Mouse (Mus musculus) layer of hippocampus, postnatal 14 days (tissue): ENCODE results near the gene Slc5a10. TPM values are rescaled to one million over a fixed set of nuclear protein-coding genes. Genes with fewer than 3 reads are reported as not detected.
A peak's percentile ranks its signal among the peaks of the same experiment; 100 is the strongest.

Experiments used
- DNase-seq, 2 experiments: peaks; one replicate each; pipeline ENCODE4 v3.0.0; 2021 to 2022; ENCODE audit warnings: low spot score in 2 of 2, mixed read lengths in 1 of 2
- total RNA-seq, 2 experiments: library from RNA; stranded (reverse); gene quantifications; 2 replicates each; pipeline ENCODE4 v1.2.3; 2021

Gene Slc5a10
- total RNA-seq, 2 experiments from 2014 or later: 0.48 to 0.64 TPM

- no peak for DNase-seq
Measured at GRCm38 (mm10) chr11:61669492-61670490, 50.8 kb downstream of the Slc5a10 start.

GRCm38 (mm10) chr11:61667782-61668181, 52.8 kb downstream of the Slc5a10 start:
- no peak for DNase-seq

GRCm38 (mm10) chr11:61667248-61667647, 53.4 kb downstream of the Slc5a10 start:
- DNase-seq: no peak

GRCm38 (mm10) chr11:61665991-61666799, 54.4 kb downstream of the Slc5a10 start:
- no peak for DNase-seq

- DNase-seq: no peak
Measured at GRCm38 (mm10) chr11:61665401-61665800, 55.2 kb downstream of the Slc5a10 start.

GRCm38 (mm10) chr11:61662189-61662588, 58.4 kb downstream of the Slc5a10 start:
- DNase-seq: no peak

GRCm38 (mm10) chr11:61660806-61661392, 59.7 kb downstream of the Slc5a10 start:
- DNase-seq: no peak

- DNase-seq: no peak
Measured at GRCm38 (mm10) chr11:61660001-61660400, 60.6 kb downstream of the Slc5a10 start.

- peak in 1 of 2 experiments; percentile 49 for DNase-seq
Measured at GRCm38 (mm10) chr11:61659011-61659858, 61.4 kb downstream of the Slc5a10 start.

GRCm38 (mm10) chr11:61658360-61658922, 62.2 kb downstream of the Slc5a10 start:
- DNase-seq: no peak

GRCm38 (mm10) chr11:61657432-61657831, 63.2 kb downstream of the Slc5a10 start:
- DNase-seq: no peak

GRCm38 (mm10) chr11:61656148-61656850, 64.3 kb downstream of the Slc5a10 start:
- no peak for DNase-seq

GRCm38 (mm10) chr11:61655649-61656048, 65.0 kb downstream of the Slc5a10 start:
- no peak for DNase-seq

- DNase-seq: no peak
Measured at GRCm38 (mm10) chr11:61654786-61655311, 65.8 kb downstream of the Slc5a10 start.

- no peak for DNase-seq
Measured at GRCm38 (mm10) chr11:61653568-61653967, 67.1 kb downstream of the Slc5a10 start.

- no peak for DNase-seq
Measured at GRCm38 (mm10) chr11:61652686-61653447, 67.8 kb downstream of the Slc5a10 start, which contains the start of gene Grap. Grap (plus strand) TSS chr11:61653265.

- DNase-seq: no peak
Measured at GRCm38 (mm10) chr11:61652216-61652615, 68.4 kb downstream of the Slc5a10 start.
